Mouse (Mus musculus) heart, adult 11 months (tissue): ENCODE data around the gene Mterf2.

ENCODE experiments used
- DNase-seq: peaks from one replicate; pipeline ENCODE4 v3.0.0; 2022

Mterf2 gene

DNA sequence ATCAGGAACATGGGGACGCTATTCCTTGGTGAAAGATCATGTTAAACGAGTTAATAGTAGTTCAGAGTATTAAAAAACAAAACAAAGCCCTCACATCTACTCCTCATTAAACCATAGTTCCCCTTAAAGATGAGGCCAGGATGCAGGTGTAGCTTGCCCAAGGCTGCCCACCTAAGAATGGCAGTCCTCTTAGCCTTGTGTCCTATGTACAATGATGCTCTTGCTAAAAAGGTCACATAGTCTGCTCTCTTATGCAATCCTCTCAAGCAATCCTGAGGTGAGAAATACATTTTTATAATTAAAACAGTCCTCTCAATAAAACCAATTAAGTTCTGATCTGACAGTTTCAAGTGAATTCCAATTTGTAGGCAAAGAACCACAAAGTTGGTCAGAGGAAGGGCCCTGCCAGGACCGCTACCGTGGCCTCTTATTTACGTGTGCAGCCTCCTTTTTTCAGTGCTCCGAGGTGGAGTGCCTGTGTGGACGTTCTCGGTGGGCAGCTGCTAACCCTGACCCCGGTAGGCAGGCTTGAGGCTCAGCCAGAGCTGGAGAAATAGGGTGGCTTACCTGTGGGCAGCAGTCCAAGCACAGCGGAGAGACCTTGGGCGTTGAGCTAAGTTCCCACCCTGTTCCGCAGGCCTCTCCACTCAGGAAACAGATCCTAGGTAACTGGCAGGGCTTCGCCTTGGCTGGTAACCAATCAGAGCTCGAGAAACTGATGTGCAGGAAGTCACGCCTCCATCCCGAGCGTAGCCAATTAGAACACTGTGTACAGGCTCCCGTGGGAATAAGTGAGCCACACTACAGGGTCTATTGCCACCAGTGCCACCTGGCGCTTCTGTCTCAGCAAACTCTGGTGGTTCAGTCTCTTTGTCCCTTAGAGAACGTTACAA is at the start of gene Mterf2:
Mterf2 (minus strand) TSS at position 633 of the 893 bp plus-strand sequence.
- DNase-seq: peak; percentile 100

GRCm38 (mm10) chr10:85176640-85177039 is 48.8 kb upstream of the Mterf2 start:
- DNase-seq: peak; percentile 17

- peak; percentile 31 for DNase-seq
Observed at GRCm38 (mm10) chr10:85165306-85165705, 37.5 kb upstream of the Mterf2 start.

DNA sequence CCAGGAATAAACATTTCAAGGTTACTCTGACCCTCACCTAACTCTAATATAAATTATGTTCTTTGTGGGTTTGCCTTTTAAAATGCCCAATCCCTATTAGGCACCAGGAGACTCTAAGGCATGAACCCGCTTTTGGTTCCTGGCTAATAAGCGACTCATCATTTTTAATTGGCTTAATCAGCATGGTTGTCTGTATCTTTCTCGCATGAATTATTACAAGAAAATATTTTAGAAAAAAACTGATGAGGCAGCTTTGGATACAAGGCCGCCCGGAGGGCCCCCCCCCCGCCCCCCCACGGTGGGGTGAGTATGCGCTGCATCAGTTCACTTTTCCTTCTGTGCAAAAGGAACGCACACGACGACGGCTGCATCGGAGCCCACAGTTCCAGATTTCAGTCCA is 37.0 kb upstream of the Mterf2 start:
- DNase-seq: no peak

DNA sequence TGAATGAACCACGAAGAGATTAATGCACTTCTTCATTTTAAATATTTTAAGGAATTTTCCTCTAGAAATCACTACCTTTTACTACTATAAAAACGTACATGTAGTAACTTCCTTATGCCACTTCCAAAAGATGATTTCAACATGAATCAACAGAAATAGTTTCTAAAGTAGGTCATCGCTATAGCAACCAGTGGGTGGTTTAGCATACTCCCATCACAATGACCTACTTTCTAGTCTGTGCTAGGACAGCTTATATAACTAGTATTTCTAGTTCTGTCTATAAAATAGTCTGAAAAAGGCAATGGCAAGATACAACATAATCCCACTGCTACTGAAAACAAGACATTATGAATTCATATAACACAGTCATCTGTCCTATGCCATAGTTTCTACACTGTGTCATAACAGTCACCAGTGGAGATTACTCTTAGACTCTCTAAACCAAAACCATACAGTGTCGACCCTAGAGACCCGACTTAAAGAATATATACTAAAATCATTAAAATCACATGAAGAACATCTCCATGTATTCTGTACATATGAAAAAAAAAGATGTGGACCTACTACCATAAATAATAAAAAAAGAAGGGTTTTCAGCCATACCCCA is 34.0 kb upstream of the Mterf2 start:
- DNase-seq: no peak

DNA sequence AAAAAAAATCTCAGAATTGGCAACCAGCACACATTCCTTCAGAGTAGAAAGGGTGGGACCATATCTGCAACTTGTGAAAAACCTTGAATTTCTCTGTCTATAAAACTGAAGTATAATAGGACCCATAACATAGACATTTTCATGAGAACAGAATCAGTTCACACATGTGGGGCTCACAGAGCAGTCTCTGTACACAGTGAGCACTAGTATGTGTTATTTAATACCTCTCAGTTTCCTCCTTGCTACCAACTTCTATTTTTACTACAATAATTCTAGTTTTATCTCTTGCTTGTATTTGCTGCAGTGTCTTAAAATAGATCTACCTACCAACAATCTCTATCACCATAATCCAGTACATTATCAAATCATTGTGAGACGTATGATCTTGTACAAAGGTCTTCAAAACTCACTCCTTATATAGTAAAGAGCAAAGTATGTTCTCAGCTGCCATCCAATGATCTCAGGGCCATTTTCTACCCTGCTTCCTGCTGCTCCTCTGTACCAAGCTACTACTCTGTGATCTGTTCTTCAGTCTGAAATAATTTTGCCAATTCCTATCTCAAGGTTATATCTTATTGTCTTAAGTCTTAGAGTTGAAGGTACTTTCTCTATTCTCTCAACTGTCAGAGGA is 32.3 kb upstream of the Mterf2 start:
- DNase-seq: no peak

- peak; percentile 71 for DNase-seq
Observed at GRCm38 (mm10) chr10:85157451-85157850, 29.6 kb upstream of the Mterf2 start.

- no peak for DNase-seq
Observed at GRCm38 (mm10) chr10:85154195-85154594, 26.4 kb upstream of the Mterf2 start.

DNA sequence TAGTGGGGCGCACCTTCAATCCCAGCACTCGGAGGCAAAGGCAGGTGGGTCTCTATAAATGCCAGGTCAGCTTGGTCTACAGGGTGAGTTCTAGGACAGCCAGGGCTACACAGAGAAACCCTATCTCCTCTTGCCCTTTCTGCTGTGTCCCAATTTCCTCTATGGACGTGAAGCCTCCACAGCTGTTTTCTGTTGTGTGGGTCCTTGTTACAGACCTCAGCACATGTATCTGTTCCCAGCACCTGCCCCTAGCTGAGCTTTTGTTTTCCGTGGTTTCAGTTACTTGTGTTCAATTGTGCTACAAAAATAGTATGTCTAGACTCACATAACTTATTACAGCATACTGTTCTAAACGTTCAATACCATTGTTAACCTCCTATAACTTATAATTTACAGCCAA is 21.4 kb upstream of the Mterf2 start:
- DNase-seq: no peak

DNA sequence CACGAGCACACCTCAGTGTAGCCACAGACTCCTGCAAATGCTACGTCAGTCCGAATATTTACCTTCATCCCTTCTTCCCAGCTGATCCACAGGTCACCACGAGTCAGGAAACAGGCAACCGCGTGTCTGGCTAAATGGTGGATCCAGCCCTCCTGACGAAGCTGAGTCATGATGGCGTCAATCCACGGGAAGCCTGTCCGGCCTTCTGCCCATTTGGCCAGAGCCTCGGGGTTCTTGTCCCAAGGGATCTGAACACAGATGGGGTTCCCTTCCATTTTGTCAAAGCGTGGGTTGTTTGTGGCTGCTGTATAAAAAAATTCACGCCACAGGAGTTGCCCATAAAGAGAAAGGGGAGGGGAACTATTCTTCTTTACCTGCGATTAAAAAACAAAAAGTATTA is 18.5 kb upstream of the Mterf2 start:
- DNase-seq: peak; percentile 84

GRCm38 (mm10) chr10:85141465-85141864 is 13.6 kb upstream of the Mterf2 start:
- no peak for DNase-seq

DNA sequence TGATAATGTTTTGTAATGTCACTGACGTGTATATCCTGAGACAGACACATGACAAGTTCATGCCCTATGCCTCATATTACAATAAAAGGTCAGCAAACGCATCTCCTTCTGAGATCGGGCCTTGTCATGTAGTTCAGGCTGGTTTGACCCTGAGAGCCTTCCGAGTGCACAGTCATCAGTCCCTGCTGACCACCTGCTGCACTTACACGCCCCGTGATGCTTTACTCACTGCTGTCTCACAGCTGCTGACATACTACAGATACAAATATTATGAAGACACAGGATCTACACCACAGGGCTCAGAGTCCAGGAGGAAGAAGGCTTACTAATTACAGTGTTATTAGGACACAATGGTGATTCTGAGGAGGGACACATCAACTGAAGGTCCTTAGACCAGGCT is 8.7 kb upstream of the Mterf2 start:
- peak; percentile 72 for DNase-seq

DNA sequence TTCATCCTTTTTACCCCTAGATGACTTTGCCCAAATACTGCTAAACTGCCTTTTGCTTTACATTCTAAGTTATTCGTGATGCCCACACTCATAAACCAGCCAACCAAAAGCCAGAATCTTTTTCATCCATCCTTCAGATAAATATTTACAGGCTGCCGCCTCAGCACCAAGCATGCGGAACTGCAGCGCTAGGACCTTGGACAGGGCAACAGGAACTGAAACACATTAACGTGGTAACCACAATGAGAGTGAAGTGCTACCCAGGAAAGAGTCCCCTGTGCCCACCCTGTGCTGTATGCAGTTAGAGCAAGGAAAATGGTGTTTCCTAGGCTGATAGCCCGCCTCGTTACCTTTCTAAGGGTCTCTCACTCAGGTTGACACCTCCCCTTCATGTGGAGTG is 626 bp upstream of the Mterf2 start:
- peak; percentile 88 for DNase-seq

DNA sequence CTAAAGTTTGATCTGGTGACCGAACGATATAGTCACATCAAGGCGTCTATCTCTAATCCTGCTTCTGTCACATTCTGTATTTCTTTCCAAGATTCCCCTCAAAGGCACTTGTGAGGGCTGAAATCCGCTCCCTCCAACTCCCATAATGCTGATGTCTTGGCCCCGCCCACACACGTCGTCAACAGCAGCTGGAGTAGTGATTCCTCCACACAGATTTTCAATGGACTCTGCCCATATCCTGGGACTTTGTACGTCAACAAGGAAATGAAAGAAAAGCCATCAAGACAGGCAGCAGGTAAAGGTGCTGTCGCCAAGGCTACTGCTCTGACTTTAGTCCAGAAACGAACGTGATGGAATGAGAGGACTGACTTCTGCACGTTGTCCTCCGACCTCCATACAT is 2.6 kb downstream of the Mterf2 start:
- DNase-seq: no peak

- DNase-seq: peak; percentile 84
Observed at GRCm38 (mm10) chr10:85114409-85114808, 13.4 kb downstream of the Mterf2 start.

DNA sequence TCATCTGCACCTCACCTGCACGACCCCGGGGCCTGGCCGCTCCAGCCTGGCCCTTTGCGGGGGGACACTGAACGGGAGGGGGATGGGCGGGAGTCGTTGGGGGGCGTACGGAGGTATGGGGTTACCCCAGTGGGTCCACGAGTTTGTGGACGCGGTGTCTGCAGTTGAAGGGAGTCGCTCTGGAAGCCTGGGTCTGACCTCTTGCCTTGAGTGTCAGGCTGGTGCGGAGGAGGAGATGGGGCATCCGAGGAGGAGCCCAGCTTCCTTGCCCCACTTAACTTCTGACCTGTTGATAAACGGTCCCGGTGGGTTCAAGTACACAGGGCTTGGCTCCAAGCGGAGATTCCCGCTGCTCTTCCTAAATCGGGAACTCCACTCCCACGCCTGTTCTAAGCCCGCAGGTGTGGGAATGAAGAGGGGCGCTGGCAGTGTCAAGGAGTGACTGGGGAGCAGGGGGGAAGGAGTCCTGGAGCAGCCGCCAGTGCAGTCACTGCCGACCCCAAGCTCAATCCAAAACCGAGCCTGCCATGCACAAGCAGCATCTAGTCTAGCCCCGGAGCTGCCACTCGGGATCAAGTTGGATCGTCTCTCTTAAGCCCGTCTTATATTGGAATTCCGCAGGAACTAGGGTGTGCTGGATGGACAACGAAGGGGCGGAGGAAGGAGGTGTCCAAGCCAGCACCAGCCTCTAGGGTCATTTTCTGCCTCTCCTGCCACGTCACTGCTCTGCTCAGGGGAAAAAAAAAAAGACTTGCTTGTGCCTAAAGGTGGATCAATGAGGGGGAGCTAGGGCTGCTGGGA is 24.5 kb downstream of the Mterf2 start:
- DNase-seq: peak; percentile 95

- peak; percentile 99 for DNase-seq
Observed at GRCm38 (mm10) chr10:85102247-85103084, 25.4 kb downstream of the Mterf2 start, which contains the start of the genes Fhl4 and Tmem263. Gene Fhl4, minus strand, starts transcription at chr10:85102495. Gene Tmem263, plus strand, starts transcription at chr10:85102627.

DNA sequence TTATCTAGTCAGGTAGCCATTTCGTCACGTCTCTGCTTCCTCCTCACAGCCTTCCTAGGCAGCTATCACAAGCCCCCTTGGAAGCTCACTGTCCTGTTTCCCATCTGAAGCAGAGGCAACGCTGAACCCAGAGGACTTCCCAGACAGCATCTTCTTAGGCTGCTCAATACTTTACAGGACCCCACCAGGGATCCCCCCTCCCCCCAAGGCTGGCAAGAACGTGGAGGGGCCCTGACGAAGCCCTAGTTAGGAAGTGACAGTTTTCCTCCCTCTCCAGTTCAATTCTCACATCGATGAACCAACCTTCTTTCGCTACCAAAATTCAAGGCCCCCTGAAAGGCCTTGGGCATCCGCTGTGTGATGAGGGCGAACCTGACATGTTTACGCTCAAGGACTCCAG is 26.0 kb downstream of the Mterf2 start:
- DNase-seq: no peak

DNA sequence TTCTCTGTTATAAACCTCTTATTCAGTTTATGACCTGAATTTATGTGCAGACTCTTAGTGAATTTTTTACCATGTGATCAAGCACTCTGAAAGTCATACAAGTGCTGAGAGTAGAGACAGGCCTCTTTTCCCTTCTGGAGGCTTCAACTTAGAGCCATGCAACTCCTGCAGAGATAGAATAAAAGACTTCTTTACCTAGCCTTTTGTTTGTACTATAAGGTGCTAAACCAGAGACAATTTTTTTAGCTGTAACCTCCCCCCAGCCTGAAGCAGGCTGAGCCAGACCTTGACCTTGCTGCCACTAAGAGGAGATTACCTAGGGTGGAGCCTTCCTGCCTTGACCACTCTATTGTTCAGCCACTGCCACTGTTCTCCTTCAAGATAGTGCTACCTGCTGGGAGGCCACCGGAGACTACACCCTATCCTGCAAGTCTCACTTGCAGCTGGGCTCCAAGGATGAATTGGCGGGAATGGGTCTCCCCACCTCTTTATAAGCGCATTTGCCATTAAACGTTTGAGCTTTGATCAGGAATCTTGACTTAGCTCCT is 56.1 kb downstream of the Mterf2 start:
- DNase-seq: peak; percentile 74
